7 mouse cellular contexts compared by ENCODE assay signal in genomic region chr11:120643601-120643987, GRCm38 (mm10). TPM values are rescaled to one million over a fixed set of nuclear protein-coding genes. Genes with fewer than 3 reads are reported as not detected.
DNase-seq lines count a peak whose midpoint lies in the region; ATAC-seq lines count a peak whose summit lies in the region.

Gene Pycr1, minus strand, starts transcription at chr11:120643769.

- no peaks in the 10 kb centered on the region for H3K36me3 ChIP-seq in limb, embryonic 10.5 days
- H3K36me3 ChIP-seq in midbrain, embryonic 13.5 days, result no peaks in the 10 kb centered on the region

- peak; percentile 87 for ATAC-seq in granulocyte monocyte progenitor cell, adult 5-6 weeks (replicated peaks; ENCODE audit: poor library complexity, severe bottlenecking)
- ATAC-seq in midbrain, embryonic 13.5 days, result peak; percentile 99

- peak; percentile 91 for DNase-seq in adrenal gland, adult 8-10 months
- DNase-seq in embryo, embryonic 9.5 days (ENCODE audit: extremely low spot score), result peak; percentile 94
- peak; percentile 92 for DNase-seq in kidney, adult 11 months
- peak; percentile 96 for DNase-seq in limb, embryonic 10.5 days (ENCODE audit: low spot score)
- peak; percentile 88 for DNase-seq in spleen, adult 12 weeks (ENCODE audit: low spot score)

- no peaks in the 10 kb centered on the region for H3K9me3 ChIP-seq in limb, embryonic 10.5 days (replicated peaks)
- H3K9me3 ChIP-seq in midbrain, embryonic 13.5 days, result no peaks in the 10 kb centered on the region

- peak within 1 kb of the TSS; percentile 77 for H3K9ac ChIP-seq in midbrain, embryonic 13.5 days (replicated peaks)

- peak within 1 kb of the TSS; percentile 59 for H3K4me3 ChIP-seq in limb, embryonic 10.5 days
- H3K4me3 ChIP-seq in midbrain, embryonic 13.5 days (replicated peaks), result peak within 1 kb of the TSS; percentile 51

- H3K27me3 ChIP-seq in limb, embryonic 10.5 days (ENCODE audit: low read depth, poor library complexity, severe bottlenecking), result peaks cover 18% of the 10 kb centered on the region
- peaks cover 22% of the 10 kb centered on the region; the same call in 1 of the 2 replicates for H3K27me3 ChIP-seq in midbrain, embryonic 13.5 days

- peak within 1 kb of the TSS; percentile 82 for H3K27ac ChIP-seq in limb, embryonic 10.5 days
- H3K27ac ChIP-seq in midbrain, embryonic 13.5 days, result no peak within 1 kb of the TSS

- peak within 1 kb of the TSS; percentile 89 for H3K4me2 ChIP-seq in midbrain, embryonic 13.5 days (replicated peaks)

- under 1% methylated on average over 15 of the region's 15 CpGs for WGBS in limb, embryonic 10.5 days
- under 1% methylated on average over 15 of the region's 15 CpGs for WGBS in midbrain, embryonic 13.5 days

- peaks cover 48% of the 10 kb centered on the region for H3K4me1 ChIP-seq in limb, embryonic 10.5 days
- H3K4me1 ChIP-seq in midbrain, embryonic 13.5 days (replicated peaks), result peaks cover 25% of the 10 kb centered on the region

RNA-seq across cellular contexts. Expression of gene Pycr1, which starts in this region (rescaled TPM):
- total RNA-seq in adrenal gland, adult 8-10 months (2022), result 1 to 10 TPM in 3 of 4 experiments, under 1 TPM in 1; 0.73 to 2.0 (median 1.3) TPM
- 14.6 and 15.9 TPM in 2 replicates for total RNA-seq in granulocyte monocyte progenitor cell, adult 5-6 weeks (2014; fragmentation: Nextera tagmentation)
- 4.6 and 8.9 TPM in 2 replicates for total RNA-seq in granulocyte monocyte progenitor cell, adult 5-6 weeks (2017)
- 40.6 TPM in 2 replicates for polyA plus RNA-seq in limb, embryonic 10.5 days (2016; fragmentation: Nextera tagmentation; extraction: Ambion mirVana)
- 23.2 and 25.0 TPM in 2 replicates for polyA plus RNA-seq in midbrain, embryonic 13.5 days (2015; fragmentation: Nextera tagmentation; extraction: Ambion mirVana)
